Mouse (Mus musculus) CH12.LX (cell line): Measurements from ENCODE around the gene Zbtb34.

Experiments
- CHD2 ChIP-seq: IDR thresholded peaks from 2 replicates; pipeline ENCODE4 v1.6.1; 2011; ENCODE audit warnings: low read length, improper control_type of control experiment
- CTCF ChIP-seq, 2 experiments: IDR thresholded peaks in 1 of 2; conservative IDR thresholded peaks in 1 of 2; 2 replicates each; pipeline ENCODE4 v1.5.1; 2011 to 2012; ENCODE audit warnings: low read depth in 2 of 2, low read length in 2 of 2, improper control_type of control experiment in 1 of 2, inconsistent platforms in 1 of 2, mild to moderate bottlenecking in 1 of 2, moderate library complexity in 1 of 2
- E2F4 ChIP-seq: IDR thresholded peaks from 2 replicates; pipeline ENCODE4 v1.6.1; 2011; ENCODE audit warnings: low read depth, low read length, improper control_type of control experiment; ENCODE audit not compliant: insufficient replicate concordance
- EP300 ChIP-seq: IDR thresholded peaks from 2 replicates; pipeline ENCODE4 v1.6.1; 2011; ENCODE audit warnings: low read length, improper control_type of control experiment
- HCFC1 ChIP-seq: IDR thresholded peaks from 2 replicates; pipeline ENCODE4 v1.6.1; 2012; ENCODE audit warnings: low read depth, mild to moderate bottlenecking, inconsistent platforms, low read length, improper control_type of control experiment
- POLR2A ChIP-seq: IDR thresholded peaks from 2 replicates; pipeline ENCODE4 v1.6.1; 2011; ENCODE audit warnings: low read depth, mild to moderate bottlenecking, improper control_type of control experiment, low read length
- TBP ChIP-seq: conservative IDR thresholded peaks from 2 replicates; pipeline ENCODE4 v1.6.1; 2011; ENCODE audit warnings: low read depth, low read length, improper control_type of control experiment
- ZC3H11A ChIP-seq: IDR thresholded peaks from 2 replicates; pipeline ENCODE4 v1.6.1; 2012; ENCODE audit warnings: low read depth, mild to moderate bottlenecking, inconsistent platforms, low read length, improper control_type of control experiment

DNA sequence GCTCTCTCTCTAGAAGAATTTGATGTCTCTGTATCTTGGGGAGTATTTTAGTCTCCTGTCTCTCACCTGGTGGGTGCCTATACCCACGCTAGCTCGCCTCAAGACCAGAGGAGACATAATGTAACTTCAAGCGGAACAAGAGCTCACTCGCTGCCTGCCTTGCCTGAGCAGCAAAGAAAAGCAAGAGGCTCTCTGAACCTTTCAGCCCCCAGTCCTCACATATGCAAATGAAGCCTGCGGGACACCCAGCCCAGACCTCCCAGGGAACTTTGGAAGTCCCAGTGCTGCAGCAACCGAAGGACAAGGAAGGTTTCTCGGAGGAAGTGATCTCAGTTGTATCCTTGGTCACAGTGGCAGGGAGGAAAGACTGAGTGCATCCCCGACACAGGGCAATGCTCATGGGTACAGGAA is 8.4 kb upstream of the Zbtb34 start:
- TF ChIP-seq ZC3H11A (no peak), POLR2A (no peak), E2F4 (no peak), CHD2 (no peak), TBP (no peak), EP300 (no peak), CTCF (conservative IDR thresholded peaks at IDR 0.05 in 1 of 2, IDR thresholded peaks at IDR 0.05 in 1 of 2; ENCODE audit: low read depth in 2 of 2, low read length in 2 of 2) (no peak), HCFC1 (no peak)
